Mouse (Mus musculus) ovary, adult 18-20 months (tissue): Measurements from ENCODE around the gene Nbea.

Experiments used
- DNase-seq: peaks from one replicate; pipeline ENCODE4 v3.0.0; 2022; ENCODE audit warnings: low spot score, mixed read lengths

Nbea gene

GRCm38 (mm10) chr3:55828481-55829256 lies 354.8 kb downstream of the Nbea start:
- DNase-seq: no peak

DNA sequence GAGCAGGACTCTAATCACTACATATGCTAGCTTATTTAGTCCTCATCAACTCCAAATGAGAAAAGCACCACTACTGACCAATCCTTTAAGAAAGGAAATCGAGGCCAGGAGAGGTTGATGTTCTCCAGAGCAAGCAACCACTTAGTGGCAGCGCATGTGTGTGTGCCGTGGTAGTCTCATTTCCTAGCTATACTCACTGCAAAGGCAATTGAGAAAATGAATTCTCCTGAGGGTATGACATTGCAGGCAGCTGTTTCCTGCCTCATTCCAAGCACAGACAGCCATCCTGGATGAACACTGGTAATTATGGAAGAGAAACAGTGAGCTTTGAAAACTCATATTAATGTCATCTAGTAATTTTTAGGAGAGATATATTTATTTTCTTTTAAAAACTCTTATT lies 358.6 kb downstream of the Nbea start:
- no peak for DNase-seq

GRCm38 (mm10) chr3:55819598-55819997 lies 363.9 kb downstream of the Nbea start:
- no peak for DNase-seq

- no peak for DNase-seq
Observed at GRCm38 (mm10) chr3:55818082-55818481, 365.4 kb downstream of the Nbea start.

DNA sequence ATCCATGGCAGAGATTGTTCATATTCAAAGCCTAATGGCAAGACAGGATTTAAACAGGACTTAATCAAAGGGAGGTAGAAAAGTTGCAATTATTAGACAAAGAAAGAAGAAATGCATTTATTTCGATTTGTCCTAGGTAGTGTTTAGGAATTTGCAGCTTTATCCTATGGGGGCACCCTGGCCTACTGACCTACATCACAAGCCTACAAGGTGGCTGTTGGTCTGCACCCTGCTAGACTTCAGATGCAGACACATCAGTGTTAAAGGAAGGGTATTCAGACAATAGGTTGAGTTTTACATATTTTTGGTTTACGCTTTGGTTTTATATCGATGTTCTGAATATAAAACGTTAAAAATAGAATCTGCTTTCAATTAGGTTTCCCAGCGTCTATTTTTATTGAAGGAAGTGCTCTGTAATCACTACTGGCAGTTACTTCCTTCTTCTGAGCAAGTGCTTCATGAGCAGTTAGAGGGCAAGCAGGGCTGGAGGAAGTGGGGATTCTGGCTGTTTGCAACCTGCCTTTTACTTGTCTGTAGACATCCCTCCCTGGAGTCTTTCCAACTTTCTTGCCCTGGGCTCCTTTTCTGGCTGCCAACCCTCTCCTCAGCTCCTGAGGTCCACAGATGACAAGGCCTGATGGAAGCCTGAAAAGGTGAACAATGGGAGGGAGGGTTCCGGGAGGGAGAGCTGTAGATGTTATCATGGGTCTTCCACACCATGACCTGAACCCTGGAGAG lies 366.7 kb downstream of the Nbea start:
- DNase-seq: no peak

- DNase-seq: no peak
Observed at GRCm38 (mm10) chr3:55816096-55816495, 367.4 kb downstream of the Nbea start.

- DNase-seq: no peak
Observed at GRCm38 (mm10) chr3:55814993-55815625, 368.4 kb downstream of the Nbea start.

DNA sequence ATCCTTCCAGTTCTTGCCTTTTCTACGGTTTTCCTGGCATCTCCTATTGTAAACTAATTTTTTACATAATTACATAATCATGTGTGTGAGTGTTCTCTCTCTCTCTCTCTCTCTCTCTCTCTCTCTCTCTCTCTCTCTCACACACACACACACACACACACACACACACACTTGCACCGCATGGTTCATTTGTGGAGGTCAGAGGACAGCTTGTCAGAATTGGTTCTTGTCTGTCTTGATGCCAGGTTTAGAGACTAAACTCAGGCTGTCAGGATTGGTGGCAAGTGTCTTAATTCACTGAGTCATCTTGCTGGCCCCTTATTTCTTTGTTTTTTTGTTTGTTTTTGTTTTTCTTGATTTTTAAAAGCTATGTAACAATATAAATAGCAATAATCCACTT lies 388.7 kb downstream of the Nbea start:
- DNase-seq: no peak

GRCm38 (mm10) chr3:55793842-55794575 lies 389.5 kb downstream of the Nbea start:
- peak; percentile 69 for DNase-seq

DNA sequence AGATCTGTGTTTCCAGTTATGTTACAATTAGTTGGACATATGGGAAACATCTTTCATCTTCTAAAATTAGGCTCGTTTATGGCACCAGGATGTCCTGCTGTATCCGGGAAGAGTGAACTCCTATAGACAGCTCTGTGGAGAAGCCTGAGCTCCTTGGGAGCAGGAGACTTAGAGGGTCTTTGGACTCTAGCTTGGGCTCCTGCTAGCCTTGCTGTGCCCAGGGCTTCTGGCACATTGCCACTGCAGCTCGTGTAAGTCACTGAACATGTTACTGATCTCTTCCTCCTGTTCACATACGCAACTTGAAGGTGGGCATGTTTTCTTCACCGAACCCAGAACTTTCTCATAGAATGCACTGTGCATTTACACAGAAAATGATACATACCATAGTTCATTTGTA lies 391.2 kb downstream of the Nbea start:
- no peak for DNase-seq

- DNase-seq: no peak
Observed at GRCm38 (mm10) chr3:55790609-55791008, 392.9 kb downstream of the Nbea start.

GRCm38 (mm10) chr3:55789856-55790255 lies 393.6 kb downstream of the Nbea start:
- DNase-seq: no peak

- DNase-seq: no peak
Observed at GRCm38 (mm10) chr3:55788621-55789201, 394.8 kb downstream of the Nbea start.

DNA sequence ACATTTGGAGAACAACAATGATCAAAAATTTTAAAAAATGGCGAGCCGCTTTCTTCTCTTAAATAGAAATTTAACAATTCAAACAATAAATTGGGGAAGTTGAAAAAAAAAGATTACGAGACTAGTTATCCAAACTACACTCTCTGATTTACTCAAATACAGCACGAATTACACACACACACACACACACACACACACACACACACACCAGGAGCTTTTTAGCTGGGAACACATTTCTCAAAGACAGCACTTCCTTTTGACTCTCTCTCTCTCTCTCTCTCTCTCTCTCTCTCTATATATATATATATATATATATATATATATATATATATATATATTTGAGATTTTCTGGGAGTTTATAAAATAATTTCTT lies 395.3 kb downstream of the Nbea start:
- no peak for DNase-seq

- peak; percentile 35 for DNase-seq
Observed at GRCm38 (mm10) chr3:55787487-55788213, 395.9 kb downstream of the Nbea start.

- no peak for DNase-seq
Observed at GRCm38 (mm10) chr3:55786835-55787486, 396.5 kb downstream of the Nbea start.

DNA sequence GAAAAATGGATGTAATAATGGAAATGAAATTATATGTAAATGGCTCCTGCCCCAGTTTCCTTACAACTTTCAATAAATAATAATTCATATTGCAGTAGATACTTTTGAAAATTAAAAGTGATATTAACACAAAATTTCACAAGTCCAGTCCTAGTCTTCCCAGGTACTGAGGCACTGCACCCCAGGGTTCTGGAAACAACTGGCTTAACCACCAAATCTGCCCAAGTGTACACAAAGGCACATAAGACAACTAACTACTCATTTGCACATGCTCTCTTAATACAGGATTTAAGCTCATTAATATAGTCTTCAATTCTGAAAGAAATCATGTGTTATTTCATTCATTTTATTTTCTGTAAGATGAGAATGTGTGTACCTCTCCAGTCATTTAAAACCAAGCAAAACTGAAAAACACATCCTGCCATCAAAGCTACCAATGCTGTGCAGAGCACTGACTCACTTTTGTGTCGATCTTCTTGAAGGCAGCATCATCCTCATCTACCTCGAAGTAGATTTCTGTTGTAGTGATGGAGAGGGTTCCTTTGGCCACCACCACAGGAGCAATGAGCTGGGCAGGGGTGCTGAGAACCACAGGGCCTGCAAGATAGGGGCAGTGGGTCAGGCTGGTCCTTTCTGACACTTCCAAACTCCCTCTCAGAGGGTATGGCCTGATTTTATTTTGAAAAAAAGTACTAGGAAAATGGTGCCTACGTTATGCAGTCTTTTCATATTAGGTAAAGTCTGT lies 397.3 kb downstream of the Nbea start:
- DNase-seq: no peak

- no peak for DNase-seq
Observed at GRCm38 (mm10) chr3:55785266-55785980, 398.1 kb downstream of the Nbea start.

DNA sequence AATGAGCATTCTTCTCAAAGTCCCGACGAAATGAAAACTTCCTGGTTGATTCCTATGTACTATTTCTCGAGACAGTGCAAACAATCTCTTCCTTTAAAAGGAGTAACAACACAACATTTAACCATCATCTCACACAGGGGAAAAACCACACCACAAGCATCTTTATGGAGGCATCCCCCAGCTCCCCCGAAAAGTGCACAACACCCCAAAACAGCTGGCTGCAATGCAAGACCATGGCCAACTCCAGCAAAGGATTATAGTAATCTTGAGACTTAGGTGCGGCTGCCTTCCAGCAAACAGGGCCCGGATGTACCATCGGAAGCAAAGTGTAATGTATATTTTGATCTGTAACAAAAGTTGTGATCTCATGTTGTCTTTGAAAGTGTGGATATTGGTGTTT lies 399.4 kb downstream of the Nbea start:
- DNase-seq: no peak
